Mouse (Mus musculus) hematopoietic stem cell, adult 5-6 weeks (primary cell): ENCODE data around the gene Evl. TPM values are rescaled to one million over a fixed set of nuclear protein-coding genes. Genes with fewer than 3 reads are reported as not detected.

ENCODE experiments used
- ATAC-seq, 2 experiments: fragments of 125-278 bp in 1 of 2; replicated peaks in 1 of 2; 2 replicates each; pipeline ENCODE4 v1.8.0; 2016 to 2017; ENCODE audit warnings: inconsistent platforms in 2 of 2, mild to moderate bottlenecking in 2 of 2, moderate number of reproducible peaks in 2 of 2, low read depth in 1 of 2, moderate TSS enrichment in 1 of 2; ENCODE audit not compliant: low FRiP score in 2 of 2, poor library complexity in 2 of 2, severe bottlenecking in 2 of 2, insufficient read depth in 1 of 2, low TSS enrichment in 1 of 2
- total RNA-seq: library from RNA; stranded (forward); fragments of 172-1452, 232-1000 nt; gene quantifications from 2 replicates; pipeline ENCODE4 v1.2.3, GENCODE M21; 2017

The Evl gene
- total RNA-seq, 1 experiment from 2014 or later = 19.3 TPM

- no peak for ATAC-seq
Measured at GRCm38 (mm10) chr12:108674916-108675315, 120.4 kb downstream of the Evl start.

- no peak for ATAC-seq
Measured at GRCm38 (mm10) chr12:108675614-108676401, 121.3 kb downstream of the Evl start.

- ATAC-seq = no peak
Measured at GRCm38 (mm10) chr12:108677116-108677515, 122.6 kb downstream of the Evl start.

GRCm38 (mm10) chr12:108678366-108678765 lies 123.8 kb downstream of the Evl start:
- ATAC-seq = no peak

GRCm38 (mm10) chr12:108680861-108681260 lies 126.3 kb downstream of the Evl start:
- ATAC-seq = no peak

GRCm38 (mm10) chr12:108682240-108683023 lies 127.9 kb downstream of the Evl start:
- no peak for ATAC-seq

GRCm38 (mm10) chr12:108686463-108686862 lies 131.9 kb downstream of the Evl start:
- 0 out of 4 replicates have a peak, but pooled peaks of 1 of the 2 experiments have one; percentile 13 for ATAC-seq

- no peak for ATAC-seq
Measured at GRCm38 (mm10) chr12:108686926-108687325, 132.4 kb downstream of the Evl start.

- ATAC-seq = no peak
Measured at GRCm38 (mm10) chr12:108689167-108689566, 134.6 kb downstream of the Evl start.

- no peak for ATAC-seq
Measured at GRCm38 (mm10) chr12:108690529-108690928, 136.0 kb downstream of the Evl start.

- ATAC-seq = no peak
Measured at GRCm38 (mm10) chr12:108693592-108693991, 139.1 kb downstream of the Evl start.

GRCm38 (mm10) chr12:108694223-108694622 lies 139.7 kb downstream of the Evl start:
- ATAC-seq = no peak

- no peak for ATAC-seq
Measured at GRCm38 (mm10) chr12:108698697-108699471, 144.4 kb downstream of the Evl start.

GRCm38 (mm10) chr12:108699576-108699975 lies 145.1 kb downstream of the Evl start:
- no peak for ATAC-seq

- ATAC-seq = peak in 1 of 2 experiments; percentile 29; a peak in 1 of 4 replicates
Measured at GRCm38 (mm10) chr12:108700037-108700436, 145.5 kb downstream of the Evl start.

- ATAC-seq = peak; percentile 43 to 57; a peak in 2 of 4 replicates
Measured at GRCm38 (mm10) chr12:108701221-108701620, 146.7 kb downstream of the Evl start.

GRCm38 (mm10) chr12:108702185-108702584 lies 147.7 kb downstream of the Evl start, which contains the start of gene Degs2:
Gene Degs2, minus strand, starts transcription at chr12:108702315.
- no peak for ATAC-seq
